In the genomic region with DNA sequence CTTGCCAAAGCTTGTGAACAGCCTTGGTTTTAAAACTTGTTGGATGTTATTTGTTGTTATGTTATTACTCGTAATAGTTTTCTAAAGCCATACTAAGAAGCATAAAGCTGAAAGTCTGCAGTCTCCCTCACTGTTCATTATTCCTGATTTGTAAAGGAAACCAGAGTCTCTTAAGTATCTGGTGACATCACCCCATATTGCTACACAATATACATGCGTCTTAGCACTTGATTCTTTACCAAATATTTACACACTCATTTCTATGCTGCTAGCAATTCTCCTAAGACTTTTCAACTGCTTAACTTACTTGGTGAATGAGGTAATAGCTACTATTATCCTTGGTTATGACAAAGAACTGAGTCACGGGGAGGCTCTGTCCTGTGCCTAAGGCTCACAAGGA, we compare ENCODE assay signal across 23 mouse cellular contexts.
DNase-seq lines count a peak whose midpoint lies in the region; ATAC-seq and TF ChIP-seq lines count a peak whose summit lies in the region.
"Had no signal": no experiment of that assay in that cellular context is flagged by ENCODE, and none has a peak within 500 bp of the region (broad histone marks: within the 10 kb centered on the region; RNA-seq: fewer than 3 reads in every experiment).

No protein-coding gene starts in this region.

- H3K4me2 ChIP-seq in lung, postnatal 0 days (replicated peaks; ENCODE audit: low read depth, low read length): no peak overlapping the region
- peak overlapping the region; percentile 21 for H3K4me2 ChIP-seq in limb, embryonic 12.5 days
- H3K4me2 ChIP-seq in stomach, embryonic 14.5 days (replicated peaks; ENCODE audit: low read depth, low read length): no peak overlapping the region
- H3K4me2 ChIP-seq: embryonic facial prominence, embryonic 12.5 days; embryonic facial prominence, embryonic 15.5 days; heart, embryonic 11.5 days; hindbrain, embryonic 12.5 days; hindbrain, embryonic 15.5 days had no signal

- no peak for TF ChIP-seq CTCF in lung, postnatal 0 days (IDR thresholded peaks at IDR 0.05)

- ATAC-seq in lung, postnatal 0 days: peak; percentile 64
- no peak; the same call in 1 of the 2 replicates for ATAC-seq in limb, embryonic 12.5 days (ENCODE audit: insufficient number of reproducible peaks, insufficient read depth, low FRiP score, low TSS enrichment, low read depth)
- 0 out of 2 replicates have a peak, but pooled peaks have one; percentile 35 for ATAC-seq in stomach, embryonic 14.5 days (ENCODE audit: insufficient number of reproducible peaks, insufficient read depth, low FRiP score, low read depth)
- ATAC-seq: activated CD4-positive, CD25-positive, alpha-beta regulatory T cell, adult 4 months; forebrain, embryonic 14.5 days; forebrain, postnatal 0 days had no signal

- H3K9ac ChIP-seq in lung, postnatal 0 days (replicated peaks; ENCODE audit: low read depth): no peak overlapping the region
- no peak overlapping the region for H3K9ac ChIP-seq in limb, embryonic 12.5 days (replicated peaks)
- H3K9ac ChIP-seq in stomach, embryonic 14.5 days (replicated peaks; ENCODE audit: low read depth, low read length): no peak overlapping the region
- H3K9ac ChIP-seq: embryonic facial prominence, embryonic 12.5 days; embryonic facial prominence, embryonic 15.5 days; forebrain, postnatal 0 days; hindbrain, embryonic 12.5 days; hindbrain, embryonic 15.5 days had no signal

- no peaks in the 10 kb centered on the region for H3K9me3 ChIP-seq in lung, postnatal 0 days (ENCODE audit: low read length)
- H3K9me3 ChIP-seq in limb, embryonic 12.5 days: no peaks in the 10 kb centered on the region
- no peaks in the 10 kb centered on the region for H3K9me3 ChIP-seq in stomach, embryonic 14.5 days (ENCODE audit: control insufficient read depth, low read depth, low read length)
- H3K9me3 ChIP-seq: embryonic facial prominence, embryonic 12.5 days; embryonic facial prominence, embryonic 15.5 days; hindbrain, embryonic 12.5 days; hindbrain, embryonic 15.5 days had no signal

- no peaks in the 10 kb centered on the region for H3K36me3 ChIP-seq in lung, postnatal 0 days (ENCODE audit: insufficient read depth, low read length)
- H3K36me3 ChIP-seq in limb, embryonic 12.5 days: no peaks in the 10 kb centered on the region
- no peaks in the 10 kb centered on the region for H3K36me3 ChIP-seq in stomach, embryonic 14.5 days (ENCODE audit: control insufficient read depth, insufficient read depth, low read length)
- H3K36me3 ChIP-seq: embryonic facial prominence, embryonic 12.5 days; embryonic facial prominence, embryonic 15.5 days; hindbrain, embryonic 12.5 days; hindbrain, embryonic 15.5 days had no signal

- H3K27ac ChIP-seq in lung, postnatal 0 days (ENCODE audit: low read length): no peak overlapping the region
- H3K27ac ChIP-seq in limb, embryonic 12.5 days: peak overlapping the region; percentile 90
- H3K27ac ChIP-seq in stomach, embryonic 14.5 days (ENCODE audit: low read length): no peak overlapping the region
- H3K27ac ChIP-seq: embryonic facial prominence, embryonic 12.5 days; embryonic facial prominence, embryonic 15.5 days; gastrocnemius, adult 2 months; hindbrain, embryonic 15.5 days had no signal

- DNase-seq in lung, postnatal 0 days (ENCODE audit: low spot score): peak; percentile 79
- DNase-seq in lung, postnatal 4 days: no peak
- DNase-seq in spleen, postnatal 10 days (ENCODE audit: low spot score in 2 of 2): no peak
- DNase-seq in c-Kit-positive CD71-positive TER-119-positive erythroid progenitor cells, embryonic 14.5 days (ENCODE audit: low spot score): no peak
- DNase-seq in kidney, postnatal 4 days: no peak
- DNase-seq: adrenal gland, adult 8-10 months; adrenal gland, postnatal 25 days; cerebellum, adult 11 months; cerebellum, adult 2 months; cerebellum, adult 9-11 months; cerebellum, postnatal 25 days; forebrain, postnatal 0 days; gastrocnemius, adult 2 months; heart, adult 11 months had no signal

- WGBS in lung, postnatal 0 days: 68% methylated on average over 3 of the region's 3 CpGs
- 68% methylated on average over 3 of the region's 3 CpGs for WGBS in limb, embryonic 12.5 days
- 61% methylated on average over 3 of the region's 3 CpGs for WGBS in stomach, embryonic 14.5 days

- no peak overlapping the region for H3K4me3 ChIP-seq in lung, postnatal 0 days (ENCODE audit: low read depth, low read length)
- no peak overlapping the region for H3K4me3 ChIP-seq in limb, embryonic 12.5 days (replicated peaks)
- H3K4me3 ChIP-seq in stomach, embryonic 14.5 days (ENCODE audit: low read depth, low read length): no peak overlapping the region
- H3K4me3 ChIP-seq: embryonic facial prominence, embryonic 12.5 days; embryonic facial prominence, embryonic 15.5 days; gastrocnemius, adult 2 months; hindbrain, embryonic 12.5 days; hindbrain, embryonic 15.5 days had no signal

- TF ChIP-seq EP300 in lung, postnatal 0 days (IDR thresholded peaks at IDR 0.05): no peak

- no peaks in the 10 kb centered on the region for H3K27me3 ChIP-seq in lung, postnatal 0 days (replicated peaks; ENCODE audit: insufficient read depth, low read length)
- no peaks in the 10 kb centered on the region for H3K27me3 ChIP-seq in limb, embryonic 12.5 days
- no peaks in the 10 kb centered on the region for H3K27me3 ChIP-seq in stomach, embryonic 14.5 days (ENCODE audit: control insufficient read depth, insufficient read depth, low read length)
- H3K27me3 ChIP-seq: embryonic facial prominence, embryonic 12.5 days; embryonic facial prominence, embryonic 15.5 days; hindbrain, embryonic 12.5 days; hindbrain, embryonic 15.5 days had no signal

- H3K4me1 ChIP-seq in lung, postnatal 0 days (ENCODE audit: insufficient read depth, low read depth, low read length): no peaks in the 10 kb centered on the region
- H3K4me1 ChIP-seq in limb, embryonic 12.5 days (replicated peaks): peaks cover 39% of the 10 kb centered on the region
- no peaks in the 10 kb centered on the region; the same call in none of the 2 replicates for H3K4me1 ChIP-seq in stomach, embryonic 14.5 days (ENCODE audit: control insufficient read depth, insufficient read depth, low read length)
